Mouse (Mus musculus): ENCODE measurements around the gene Lnpk. TPM values are rescaled to one million over a fixed set of nuclear protein-coding genes. Genes with fewer than 3 reads are reported as not detected.

Gene Lnpk
- total and polyA plus RNA-seq, 3 experiments: 15.2 to 96.8 (median 44.5) TPM

DNA sequence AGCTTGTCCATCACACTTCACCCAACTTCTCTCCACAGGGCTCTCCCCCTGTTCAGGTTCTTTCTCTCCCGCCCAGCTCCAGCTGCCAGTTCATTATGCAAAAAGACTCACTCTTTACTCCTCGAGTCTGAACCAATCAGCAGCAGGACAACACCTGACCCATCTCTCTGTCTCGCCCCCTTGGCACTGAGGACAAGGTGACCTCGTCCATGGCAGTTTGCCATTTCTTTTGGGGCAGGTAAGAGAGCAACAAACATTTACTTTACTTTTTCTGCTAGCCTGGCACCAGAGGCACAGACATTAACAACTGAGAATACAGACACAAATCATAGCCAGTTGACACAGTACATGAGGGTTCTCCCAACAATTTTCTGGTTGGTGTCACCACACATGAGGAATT, 8.8 kb downstream of the Lnpk start:
- Histone ChIP-seq H3K27me3 (ENCODE audit: insufficient read depth, low read length) (no peaks in the 10 kb centered on the region), H3K4me1 (ENCODE audit: insufficient read depth, low read depth, low read length) (no peaks in the 10 kb centered on the region; the same call in 1 of the 2 replicates), H3K36me3 (replicated peaks) (peaks cover 32% of the 10 kb centered on the region), H3K9me3 (replicated peaks) (no peaks in the 10 kb centered on the region), H3K4me3 (ENCODE audit: low read depth, low read length) (no peak overlapping the region)
- DNase-seq (ENCODE audit: low spot score) (no peak), ATAC-seq (ENCODE audit: extremely low read depth, insufficient number of reproducible peaks, low FRiP score, poor library complexity, severe bottlenecking) (no peak)
- no peak for TF ChIP-seq POLR2AphosphoS5 (IDR thresholded peaks at IDR 0.05; ENCODE audit: insufficient replicate concordance, low read depth, low read length)

DNA sequence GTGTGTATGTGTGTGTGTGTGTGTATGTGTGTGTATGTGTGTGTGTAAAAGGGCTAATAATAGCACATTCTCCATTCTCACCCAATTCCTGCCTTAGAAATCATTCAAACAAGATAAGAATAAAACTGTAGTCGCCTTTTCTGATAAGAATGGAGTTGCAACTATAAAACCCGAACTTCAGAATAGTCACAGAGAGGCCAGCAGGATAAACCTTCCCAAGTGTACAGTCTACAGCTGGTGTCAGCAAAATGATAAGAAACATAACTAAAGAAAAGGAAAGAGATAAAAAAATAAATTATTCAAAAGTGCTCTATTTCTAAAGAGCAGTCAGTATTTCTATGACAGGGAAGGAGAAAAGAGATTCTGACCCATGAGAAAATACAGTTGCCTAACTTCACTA, 19.4 kb downstream of the Lnpk start:
- no peak for TF ChIP-seq GATA1 (IDR thresholded peaks at IDR 0.05; ENCODE audit: borderline replicate concordance, low read length)
- TF ChIP-seq POLR2AphosphoS5 (IDR thresholded peaks at IDR 0.05; ENCODE audit: insufficient replicate concordance, low read depth, low read length): no peak
- TF ChIP-seq CTCF (IDR thresholded peaks at IDR 0.05; ENCODE audit: low read depth, low read length): no peak
- H3K36me3 ChIP-seq (replicated peaks): peaks cover 45% of the 10 kb centered on the region
- H3K4me3 ChIP-seq (ENCODE audit: low read depth, low read length): no peak overlapping the region
- H3K4me1 ChIP-seq (ENCODE audit: insufficient read depth, low read depth, low read length): peaks cover 19% of the 10 kb centered on the region
- peaks cover 2% of the 10 kb centered on the region for H3K9me3 ChIP-seq (replicated peaks)
- ATAC-seq (ENCODE audit: extremely low read depth, insufficient number of reproducible peaks, low FRiP score, poor library complexity, severe bottlenecking) (peak; percentile 77), DNase-seq (ENCODE audit: low spot score) (no peak)
- H3K27me3 ChIP-seq (ENCODE audit: insufficient read depth, low read length): no peaks in the 10 kb centered on the region

DNA sequence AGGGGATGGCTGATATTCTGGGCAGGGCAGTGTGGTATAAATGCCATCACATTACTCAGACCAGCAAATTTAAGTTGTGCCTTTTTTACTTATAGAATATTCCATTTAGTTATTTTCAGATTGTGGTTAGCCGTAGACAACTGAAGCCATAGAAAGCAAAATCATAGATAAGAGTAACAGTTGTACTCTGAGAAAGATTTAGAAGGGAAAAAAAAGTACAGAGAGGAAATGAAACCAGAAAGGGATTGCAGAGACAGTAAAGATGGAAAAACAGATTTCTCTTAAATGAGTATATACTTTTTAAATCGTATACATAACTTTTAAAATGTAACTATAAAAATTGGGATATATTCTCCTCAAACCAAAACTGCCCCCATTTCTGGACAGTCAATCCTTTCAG, 20.1 kb downstream of the Lnpk start:
- peaks cover 19% of the 10 kb centered on the region for H3K4me1 ChIP-seq (ENCODE audit: insufficient read depth, low read depth, low read length)
- ATAC-seq (ENCODE audit: extremely low read depth, insufficient number of reproducible peaks, low FRiP score, poor library complexity, severe bottlenecking) (no peak), DNase-seq (ENCODE audit: low spot score) (no peak)
- peaks cover 2% of the 10 kb centered on the region for H3K9me3 ChIP-seq (replicated peaks)
- H3K27me3 ChIP-seq (ENCODE audit: insufficient read depth, low read length): no peaks in the 10 kb centered on the region
- peaks cover 42% of the 10 kb centered on the region for H3K36me3 ChIP-seq (replicated peaks)
- H3K4me3 ChIP-seq (ENCODE audit: low read depth, low read length): no peak overlapping the region
- TF ChIP-seq CTCF (IDR thresholded peaks at IDR 0.05; ENCODE audit: low read depth, low read length): no peak
- no peak for TF ChIP-seq GATA2 (IDR thresholded peaks at IDR 0.05; ENCODE audit: borderline replicate concordance, low read depth, low read length)
- no peak for TF ChIP-seq TAL1 (conservative IDR thresholded peaks at IDR 0.05; ENCODE audit: low read depth, low read length)
- TF ChIP-seq GATA1 (IDR thresholded peaks at IDR 0.05; ENCODE audit: borderline replicate concordance, low read length): no peak
- TF ChIP-seq POLR2AphosphoS5 (IDR thresholded peaks at IDR 0.05; ENCODE audit: insufficient replicate concordance, low read depth, low read length): no peak

DNA sequence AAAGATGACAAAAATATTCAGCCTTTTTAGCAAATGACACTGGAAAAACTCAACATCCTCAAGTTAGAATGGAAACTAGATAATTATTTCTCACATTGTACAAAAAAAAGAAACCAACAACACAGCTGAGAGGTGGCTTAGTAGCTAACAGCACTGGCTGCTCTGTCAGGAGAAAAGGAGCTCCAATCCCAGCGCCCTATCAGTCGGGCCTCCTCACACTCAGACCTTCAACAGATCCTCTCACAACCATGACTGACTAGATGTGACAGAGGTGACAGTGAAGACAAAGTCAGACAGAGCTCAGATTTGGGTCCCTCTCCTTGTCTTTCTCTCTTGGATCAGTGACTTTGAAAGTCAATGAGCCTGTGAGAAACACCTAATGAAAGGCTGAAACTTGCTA, 21.8 kb downstream of the Lnpk start:
- DNase-seq (ENCODE audit: low spot score) (no peak), ATAC-seq (ENCODE audit: extremely low read depth, insufficient number of reproducible peaks, low FRiP score, poor library complexity, severe bottlenecking) (no peak)
- H3K36me3 ChIP-seq (replicated peaks): peaks cover 39% of the 10 kb centered on the region
- TF ChIP-seq GATA1 (IDR thresholded peaks at IDR 0.05; ENCODE audit: borderline replicate concordance, low read length) (no peak), GATA2 (IDR thresholded peaks at IDR 0.05; ENCODE audit: borderline replicate concordance, low read depth, low read length) (no peak), POLR2AphosphoS5 (IDR thresholded peaks at IDR 0.05; ENCODE audit: insufficient replicate concordance, low read depth, low read length) (no peak), CTCF (IDR thresholded peaks at IDR 0.05; ENCODE audit: low read depth, low read length) (no peak), TAL1 (conservative IDR thresholded peaks at IDR 0.05; ENCODE audit: low read depth, low read length) (no peak)
- H3K9me3 ChIP-seq (replicated peaks): peaks cover 4% of the 10 kb centered on the region
- no peaks in the 10 kb centered on the region for H3K27me3 ChIP-seq (ENCODE audit: insufficient read depth, low read length)
- H3K4me3 ChIP-seq (ENCODE audit: low read depth, low read length): no peak overlapping the region
- peaks cover 19% of the 10 kb centered on the region for H3K4me1 ChIP-seq (ENCODE audit: insufficient read depth, low read depth, low read length)

DNA sequence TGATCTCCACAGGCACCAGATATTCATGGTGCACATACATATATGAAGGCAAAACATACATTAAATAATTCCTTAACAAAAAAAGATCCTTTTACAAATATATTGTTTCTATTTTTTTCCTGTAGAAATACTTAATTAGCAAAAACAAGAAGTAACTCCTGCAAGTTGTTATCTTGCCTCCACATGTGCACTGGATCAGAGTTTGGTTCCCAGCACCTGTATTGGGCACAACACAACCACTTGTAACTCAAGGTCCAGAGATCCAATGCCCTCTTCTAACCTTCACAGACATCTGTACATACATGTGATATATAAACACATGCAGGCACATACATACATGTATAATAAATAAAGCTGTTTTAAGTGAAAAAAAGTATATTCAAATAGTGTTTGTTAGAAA, 27.3 kb downstream of the Lnpk start:
- no peak for ATAC-seq (ENCODE audit: extremely low read depth, insufficient number of reproducible peaks, low FRiP score, poor library complexity, severe bottlenecking)
- TF ChIP-seq GATA1 (IDR thresholded peaks at IDR 0.05; ENCODE audit: borderline replicate concordance, low read length): no peak
- no peak for TF ChIP-seq TAL1 (conservative IDR thresholded peaks at IDR 0.05; ENCODE audit: low read depth, low read length)
- TF ChIP-seq GATA2 (IDR thresholded peaks at IDR 0.05; ENCODE audit: borderline replicate concordance, low read depth, low read length): no peak
- TF ChIP-seq POLR2AphosphoS5 (IDR thresholded peaks at IDR 0.05; ENCODE audit: insufficient replicate concordance, low read depth, low read length): no peak
- TF ChIP-seq CTCF (IDR thresholded peaks at IDR 0.05; ENCODE audit: low read depth, low read length): no peak
- no peak overlapping the region for H3K4me3 ChIP-seq (ENCODE audit: low read depth, low read length)

DNA sequence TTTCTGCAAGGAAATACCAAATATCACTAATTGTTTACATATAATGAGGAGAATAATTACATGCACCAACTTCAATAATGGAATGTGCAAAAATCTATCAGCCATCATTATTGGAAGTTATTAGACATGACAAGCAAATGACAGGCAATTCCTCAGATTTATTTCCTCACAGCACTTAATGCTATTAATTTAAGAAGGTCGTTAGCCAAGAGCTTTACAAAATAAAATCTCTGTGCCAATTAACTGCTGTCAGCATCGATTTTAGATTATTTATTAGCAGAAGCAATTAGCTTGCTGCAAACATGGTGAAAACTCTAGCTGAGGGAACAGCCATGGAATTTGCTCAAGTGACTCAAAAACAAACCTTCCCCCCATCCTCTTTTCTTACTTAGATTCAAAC, 30.9 kb downstream of the Lnpk start:
- Histone ChIP-seq H3K36me3 (replicated peaks) (peaks cover 25% of the 10 kb centered on the region), H3K9me3 (replicated peaks) (0 out of 2 replicates have a peak, but pooled peaks cover 2% of the 10 kb centered on the region), H3K4me1 (ENCODE audit: insufficient read depth, low read depth, low read length) (no peaks in the 10 kb centered on the region; the same call in 1 of the 2 replicates), H3K4me3 (ENCODE audit: low read depth, low read length) (no peak overlapping the region), H3K27me3 (ENCODE audit: insufficient read depth, low read length) (no peaks in the 10 kb centered on the region)
- no peak for DNase-seq (ENCODE audit: low spot score)
- TF ChIP-seq GATA1 (IDR thresholded peaks at IDR 0.05; ENCODE audit: borderline replicate concordance, low read length) (no peak), CTCF (IDR thresholded peaks at IDR 0.05; ENCODE audit: low read depth, low read length) (no peak), GATA2 (IDR thresholded peaks at IDR 0.05; ENCODE audit: borderline replicate concordance, low read depth, low read length) (no peak), POLR2AphosphoS5 (IDR thresholded peaks at IDR 0.05; ENCODE audit: insufficient replicate concordance, low read depth, low read length) (no peak), TAL1 (conservative IDR thresholded peaks at IDR 0.05; ENCODE audit: low read depth, low read length) (no peak)
- no peak for ATAC-seq (ENCODE audit: extremely low read depth, insufficient number of reproducible peaks, low FRiP score, poor library complexity, severe bottlenecking)

More for the DNA sequence above, 27.3 kb downstream of the Lnpk start:
- Histone ChIP-seq H3K27me3 (ENCODE audit: insufficient read depth, low read length) (no peaks in the 10 kb centered on the region), H3K9me3 (replicated peaks) (0 out of 2 replicates have a peak, but pooled peaks cover 2% of the 10 kb centered on the region), H3K4me1 (ENCODE audit: insufficient read depth, low read depth, low read length) (no peaks in the 10 kb centered on the region; the same call in 1 of the 2 replicates), H3K36me3 (replicated peaks) (peaks cover 28% of the 10 kb centered on the region)
- DNase-seq (ENCODE audit: low spot score): no peak

DNA sequence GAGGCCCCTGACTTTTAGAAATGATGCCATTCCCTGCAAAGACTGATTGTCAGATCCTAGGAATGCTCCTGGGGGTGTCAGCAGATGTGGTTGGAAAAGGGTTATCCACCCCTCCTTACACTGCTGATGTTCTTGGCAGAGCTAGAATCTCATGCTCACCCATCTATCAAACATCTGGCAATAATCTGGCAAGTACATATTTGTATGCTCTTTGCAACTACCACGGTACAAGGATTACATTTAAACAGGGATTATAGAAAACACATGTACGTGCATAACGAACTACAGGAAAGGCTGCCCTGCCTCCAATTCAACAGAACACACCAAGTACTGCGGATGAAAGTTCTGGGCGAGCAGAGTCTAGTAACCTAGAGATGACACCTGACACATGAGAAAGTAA, 70.9 kb downstream of the Lnpk start:
- DNase-seq (ENCODE audit: low spot score): no peak
- no peak for TF ChIP-seq GATA1 (IDR thresholded peaks at IDR 0.05; ENCODE audit: borderline replicate concordance, low read length)
- no peak for TF ChIP-seq GATA2 (IDR thresholded peaks at IDR 0.05; ENCODE audit: borderline replicate concordance, low read depth, low read length)
- TF ChIP-seq POLR2AphosphoS5 (IDR thresholded peaks at IDR 0.05; ENCODE audit: insufficient replicate concordance, low read depth, low read length): no peak
- no peak for TF ChIP-seq CTCF (IDR thresholded peaks at IDR 0.05; ENCODE audit: low read depth, low read length)
- TF ChIP-seq TAL1 (conservative IDR thresholded peaks at IDR 0.05; ENCODE audit: low read depth, low read length): no peak
- peaks cover 12% of the 10 kb centered on the region; the same call in 1 of the 2 replicates for H3K27me3 ChIP-seq (ENCODE audit: insufficient read depth, low read length)
- H3K4me1 ChIP-seq (ENCODE audit: insufficient read depth, low read depth, low read length): no peaks in the 10 kb centered on the region
- H3K4me3 ChIP-seq (ENCODE audit: low read depth, low read length): no peak overlapping the region
- no peaks in the 10 kb centered on the region for H3K36me3 ChIP-seq (replicated peaks)
- no peak for ATAC-seq (ENCODE audit: extremely low read depth, insufficient number of reproducible peaks, low FRiP score, poor library complexity, severe bottlenecking)
- H3K9me3 ChIP-seq (replicated peaks): no peaks in the 10 kb centered on the region

Data from G1E (cell line).